Mouse (Mus musculus) gonadal fat pad, adult 2 months (tissue): Measurements from ENCODE around the gene Ccdc138. TPM values are rescaled to one million over a fixed set of nuclear protein-coding genes. Genes with fewer than 3 reads are reported as not detected.

Experiments used
- DNase-seq: peaks from one replicate; pipeline ENCODE4 v3.0.0-alpha.2; 2012; ENCODE audit warnings: low read depth
- polyA plus RNA-seq: library from polyadenylated mRNA; depleted of rRNA; stranded (reverse); fragments of >200 nt; gene quantifications from 2 replicates; pipeline ENCODE4 v1.2.3, GENCODE M21; 2012

Gene Ccdc138
- polyA plus RNA-seq, 1 experiment: 0.74 TPM

GRCm38 (mm10) chr10:58585427-58586223, 87.9 kb downstream of the Ccdc138 start:
- DNase-seq: no peak

GRCm38 (mm10) chr10:58594486-58594885, 96.7 kb downstream of the Ccdc138 start:
- DNase-seq: no peak

- DNase-seq: no peak
These were observed 97.4 kb downstream of the Ccdc138 start for GRCm38 (mm10) chr10:58595197-58595596.

GRCm38 (mm10) chr10:58595821-58596220, 98.1 kb downstream of the Ccdc138 start:
- no peak for DNase-seq

- no peak for DNase-seq
These were observed 102.4 kb downstream of the Ccdc138 start for GRCm38 (mm10) chr10:58600151-58600550.

- DNase-seq: no peak
These were observed 103.2 kb downstream of the Ccdc138 start for GRCm38 (mm10) chr10:58600983-58601382.

- DNase-seq: no peak
These were observed 103.7 kb downstream of the Ccdc138 start for GRCm38 (mm10) chr10:58601431-58601901.

GRCm38 (mm10) chr10:58601946-58602345, 104.2 kb downstream of the Ccdc138 start:
- no peak for DNase-seq

GRCm38 (mm10) chr10:58604779-58605178, 107.0 kb downstream of the Ccdc138 start:
- DNase-seq: peak; percentile 96

GRCm38 (mm10) chr10:58606356-58606755, 108.6 kb downstream of the Ccdc138 start:
- DNase-seq: no peak

GRCm38 (mm10) chr10:58608858-58609257, 111.1 kb downstream of the Ccdc138 start:
- DNase-seq: no peak

GRCm38 (mm10) chr10:58610484-58611261, 112.9 kb downstream of the Ccdc138 start:
- peak; percentile 89 for DNase-seq

GRCm38 (mm10) chr10:58614601-58615000, 116.9 kb downstream of the Ccdc138 start:
- peak; percentile 86 for DNase-seq

GRCm38 (mm10) chr10:58616565-58616964, 118.8 kb downstream of the Ccdc138 start:
- DNase-seq: no peak

GRCm38 (mm10) chr10:58618501-58619216, 120.9 kb downstream of the Ccdc138 start:
- no peak for DNase-seq

GRCm38 (mm10) chr10:58619266-58619665, 121.5 kb downstream of the Ccdc138 start:
- no peak for DNase-seq

GRCm38 (mm10) chr10:58624848-58625711, 127.3 kb downstream of the Ccdc138 start:
- DNase-seq: no peak
